Mouse (Mus musculus) left cerebral cortex, adult 8-10 months (tissue): Measurements from ENCODE around the gene Kifc1. TPM values are rescaled to one million over a fixed set of nuclear protein-coding genes. Genes with fewer than 3 reads are reported as not detected.
"Not testable (repeated sequence)": the region's sequence is repeated elsewhere in the genome, so short reads cannot be mapped to it uniquely, and the experiment has no call there.

Experiments used
- DNase-seq, 2 experiments: peaks; one replicate each; pipeline ENCODE4 v3.0.0; 2022; ENCODE audit warnings: low spot score in 2 of 2
- total RNA-seq, 4 experiments: library from RNA; stranded (reverse); gene quantifications; 2 replicates each; pipeline ENCODE4 v1.2.4; 2022

Kifc1 gene
- total RNA-seq, 4 experiments from 2014 or later: 2.0 to 3.0 (median 2.9) TPM

DNA sequence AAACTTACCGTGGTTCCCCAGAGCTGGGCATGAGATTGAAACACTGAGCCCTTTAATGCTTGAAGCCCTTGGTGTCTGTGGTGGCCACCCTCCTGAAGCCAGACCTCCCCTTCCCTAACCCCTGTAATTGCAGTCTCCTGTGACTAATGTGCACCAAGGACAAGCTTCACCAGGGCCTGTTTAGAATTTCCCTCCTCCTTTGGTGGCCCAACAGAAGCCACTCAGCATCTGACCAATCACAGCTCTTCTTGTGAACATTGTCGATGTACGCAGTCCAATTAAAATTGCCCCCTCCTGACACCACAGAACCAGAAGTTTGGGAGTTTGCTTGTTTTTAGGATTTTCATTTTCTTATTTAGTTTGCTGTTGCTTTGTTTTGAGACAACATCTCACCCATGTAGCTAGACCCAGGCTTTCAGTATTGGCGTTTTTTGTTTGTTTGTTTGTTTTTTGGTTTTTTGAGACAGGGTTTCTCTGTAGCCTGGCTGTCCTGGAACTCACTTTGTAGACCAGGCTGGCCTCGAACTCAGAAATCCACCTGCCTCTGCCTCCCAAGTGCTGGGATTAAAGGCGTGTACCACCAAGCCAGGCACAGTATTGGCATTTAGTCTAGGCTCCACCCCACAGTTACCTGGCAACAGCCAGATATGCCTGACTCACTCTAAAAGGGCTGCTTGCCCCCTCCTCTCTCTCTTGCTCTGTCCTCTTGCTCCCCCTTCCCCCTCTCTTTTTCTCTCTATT lies 13.6 kb upstream of the Kifc1 start:
- DNase-seq: not testable (repeated sequence)

DNA sequence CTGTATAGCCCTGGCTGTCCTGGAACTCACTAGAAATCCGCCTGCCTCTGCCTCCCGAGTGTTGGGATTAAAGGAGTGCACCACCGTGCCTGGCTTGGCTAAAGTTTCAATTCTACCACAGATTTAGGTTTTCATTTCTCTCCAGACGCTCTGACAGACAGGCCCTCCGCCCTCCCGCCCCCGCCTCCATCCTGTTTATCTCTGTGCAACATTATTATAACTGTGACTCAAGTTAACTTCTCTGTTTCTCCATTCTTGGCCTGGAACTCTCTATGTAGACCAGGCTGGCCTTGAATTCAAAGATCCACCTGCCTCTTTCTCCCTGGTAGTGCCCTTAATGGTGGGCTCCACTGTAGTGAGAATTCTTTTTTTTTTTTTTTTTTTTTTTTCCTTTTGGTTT lies 12.0 kb upstream of the Kifc1 start:
- DNase-seq: no peak

DNA sequence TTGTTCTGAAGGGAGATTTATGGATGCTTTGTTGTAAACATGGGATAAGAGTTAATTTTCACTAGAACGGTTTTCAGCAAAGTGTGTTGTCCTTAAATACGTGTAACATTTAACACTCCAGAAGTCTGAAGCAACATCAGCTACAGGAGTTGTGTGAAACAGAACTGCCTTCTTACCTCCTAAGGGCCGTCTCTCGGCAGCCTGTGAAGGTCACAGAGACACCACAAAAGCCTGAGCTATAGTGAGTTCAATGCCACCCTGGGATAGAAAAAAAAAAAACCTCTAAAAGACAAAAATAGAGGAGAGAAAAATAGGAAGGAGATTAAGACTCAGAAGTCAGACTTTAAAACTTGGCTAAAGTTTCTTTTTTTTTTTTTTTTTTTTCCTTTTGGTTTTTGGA lies 11.6 kb upstream of the Kifc1 start:
- no peak for DNase-seq

DNA sequence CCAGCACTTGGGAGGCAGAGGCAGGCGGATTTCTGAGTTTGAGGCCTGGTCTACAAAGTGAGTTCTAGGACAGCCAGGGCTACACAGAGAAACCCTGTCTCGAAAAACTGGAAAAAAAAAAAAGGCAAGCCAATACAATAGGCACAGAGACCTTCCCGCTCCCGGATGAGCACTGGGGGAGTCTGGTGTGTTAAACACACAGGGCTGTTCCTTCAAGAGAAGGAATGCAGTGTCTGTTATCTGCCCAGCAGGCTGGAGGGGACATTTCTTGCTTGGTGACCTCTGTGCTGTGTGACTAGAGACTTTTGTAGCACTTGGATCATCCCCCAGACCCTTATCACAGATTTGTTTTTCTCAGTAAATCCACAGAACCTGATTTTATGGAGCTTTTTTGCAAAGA lies 11.2 kb upstream of the Kifc1 start:
- no peak for DNase-seq

DNA sequence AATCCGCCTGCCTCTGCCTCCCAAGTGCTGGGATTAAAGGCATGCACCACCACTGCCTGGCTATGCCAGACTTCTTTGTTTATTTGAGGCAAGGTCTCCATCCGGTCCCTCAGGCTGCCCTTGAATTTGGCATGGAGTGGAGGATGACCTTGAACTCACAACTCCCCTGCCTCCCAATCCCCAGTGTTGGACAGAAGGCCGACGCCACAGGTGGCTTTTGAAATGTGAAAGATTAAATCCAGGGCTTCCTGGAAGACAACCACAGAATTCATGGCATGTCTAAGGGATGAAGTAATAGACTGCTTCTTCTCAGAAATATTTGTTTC lies 10.5 kb upstream of the Kifc1 start:
- no peak for DNase-seq

DNA sequence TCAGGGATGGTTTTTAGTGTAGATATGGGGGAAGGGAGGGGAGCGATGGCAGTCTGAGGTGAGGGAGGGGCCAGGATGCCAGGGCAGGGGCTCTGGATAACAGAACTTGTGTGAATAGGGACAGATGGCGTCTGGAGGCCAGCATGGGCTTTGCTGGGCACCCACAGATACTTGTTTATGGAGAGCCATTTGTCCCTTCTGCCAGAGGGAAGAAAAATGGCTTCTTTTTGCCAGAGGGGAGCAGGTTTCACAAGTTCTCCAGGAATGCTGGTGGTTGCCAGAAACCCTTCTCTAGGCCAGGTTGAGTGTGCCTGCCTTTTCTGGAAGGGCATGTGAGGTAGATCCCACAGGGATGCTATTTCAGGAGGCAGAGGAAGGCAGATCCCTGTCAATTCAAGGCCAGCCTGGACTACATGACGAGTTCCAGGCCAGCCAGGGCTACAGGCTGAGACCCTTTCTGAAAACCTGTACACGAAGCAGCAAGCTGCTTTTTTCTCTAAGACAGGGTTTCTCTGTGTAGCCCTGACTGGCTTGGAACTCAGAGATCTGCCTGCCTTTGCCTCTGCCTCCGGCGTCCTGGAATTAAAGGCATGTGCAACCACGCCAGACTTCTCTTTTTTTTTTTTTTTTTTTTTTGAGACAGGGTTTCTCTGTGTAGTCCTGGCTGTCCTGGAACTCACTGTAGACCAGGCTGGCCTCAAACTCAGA lies 10.0 kb upstream of the Kifc1 start:
- no peak for DNase-seq

DNA sequence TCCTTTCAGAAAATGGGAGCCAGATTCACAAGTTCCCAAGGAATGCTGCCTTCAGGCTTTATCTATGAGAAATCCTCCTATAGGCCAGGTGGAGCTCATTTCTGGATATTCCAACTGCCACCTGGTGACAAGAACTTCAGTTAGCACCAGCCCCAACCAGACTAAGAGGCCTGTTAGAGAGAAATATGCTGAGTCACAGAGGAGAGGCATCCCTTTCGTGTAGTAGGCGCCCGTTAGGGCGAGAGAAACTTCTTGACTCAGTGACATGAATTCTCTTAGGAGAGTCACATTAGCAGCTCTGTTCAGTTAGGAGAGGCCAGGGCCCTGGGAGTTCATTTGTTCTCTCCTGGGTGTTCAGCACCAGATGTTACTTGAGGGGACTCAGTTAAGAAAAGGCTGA lies 9.2 kb upstream of the Kifc1 start:
- no peak for DNase-seq

DNA sequence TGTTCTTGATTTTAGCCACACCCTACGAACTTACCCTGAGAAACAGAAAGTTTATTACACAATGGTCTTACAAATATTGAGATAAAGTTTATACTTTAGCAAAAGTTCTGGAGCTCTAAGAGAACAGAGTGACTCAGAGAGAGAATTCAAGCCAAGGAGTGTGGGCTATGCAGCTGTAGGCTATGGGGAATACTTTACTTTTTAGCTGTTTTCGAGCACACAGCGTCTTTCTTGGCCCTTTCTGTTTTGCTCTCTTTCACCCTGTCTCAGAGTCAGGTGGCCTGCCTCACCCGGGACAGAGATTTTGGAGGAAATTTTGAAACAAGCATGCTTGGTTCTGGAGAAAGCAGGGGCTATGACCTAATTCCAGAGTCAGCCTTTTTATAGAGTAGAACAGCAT lies 7.7 kb upstream of the Kifc1 start:
- DNase-seq: not testable (repeated sequence)

DNA sequence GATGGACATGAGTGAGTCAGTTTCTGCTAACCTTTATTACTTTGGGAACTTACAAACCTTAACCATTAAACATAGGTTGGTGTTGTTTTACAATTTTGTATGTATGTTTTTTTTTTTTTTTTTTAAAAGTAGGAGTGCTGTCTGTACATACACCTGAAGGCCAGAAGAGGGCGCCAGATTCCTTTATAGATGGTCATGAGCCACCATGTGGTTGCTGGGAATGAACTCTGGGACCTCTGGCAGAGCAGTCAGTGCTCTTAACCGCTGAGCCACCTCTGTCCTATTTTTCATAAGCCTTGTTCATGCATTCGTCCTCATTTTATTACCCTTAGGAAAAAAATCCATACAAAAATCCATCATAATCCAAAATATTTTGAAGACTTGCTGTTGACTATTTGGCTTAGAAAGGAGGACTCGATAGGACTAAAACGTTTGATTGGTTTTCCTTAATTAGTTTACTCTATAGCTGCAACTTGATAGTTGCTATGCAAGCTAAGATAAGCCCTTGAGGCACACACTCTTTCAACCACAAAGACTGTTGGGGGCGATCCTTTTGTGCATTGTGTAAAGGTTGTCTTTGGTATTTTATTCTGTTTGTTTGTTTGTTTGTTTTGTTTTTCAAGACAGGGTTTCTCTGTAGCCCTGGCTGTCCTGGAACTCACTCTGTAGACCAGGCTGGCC lies 6.8 kb upstream of the Kifc1 start:
- no peak for DNase-seq

DNA sequence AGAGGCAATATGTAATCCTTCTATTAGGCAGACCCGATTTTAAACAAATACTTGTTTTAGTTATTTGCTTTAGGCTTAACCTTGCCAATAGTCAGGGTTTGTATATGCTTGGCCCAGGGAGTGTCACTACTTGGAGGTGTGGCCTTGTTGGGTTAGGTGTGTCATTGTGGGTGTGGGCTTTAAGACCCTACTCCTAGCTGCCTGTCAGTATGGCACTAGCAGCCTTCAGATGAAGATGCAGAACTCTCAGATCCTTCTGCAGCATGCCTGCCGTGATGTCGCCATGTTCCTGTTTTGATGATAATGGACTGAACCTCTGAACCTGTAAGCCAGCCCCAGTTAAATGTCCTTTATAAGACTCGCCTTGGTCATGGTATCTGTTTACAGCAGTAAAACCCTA lies 2.5 kb upstream of the Kifc1 start:
- not testable (repeated sequence) for DNase-seq

DNA sequence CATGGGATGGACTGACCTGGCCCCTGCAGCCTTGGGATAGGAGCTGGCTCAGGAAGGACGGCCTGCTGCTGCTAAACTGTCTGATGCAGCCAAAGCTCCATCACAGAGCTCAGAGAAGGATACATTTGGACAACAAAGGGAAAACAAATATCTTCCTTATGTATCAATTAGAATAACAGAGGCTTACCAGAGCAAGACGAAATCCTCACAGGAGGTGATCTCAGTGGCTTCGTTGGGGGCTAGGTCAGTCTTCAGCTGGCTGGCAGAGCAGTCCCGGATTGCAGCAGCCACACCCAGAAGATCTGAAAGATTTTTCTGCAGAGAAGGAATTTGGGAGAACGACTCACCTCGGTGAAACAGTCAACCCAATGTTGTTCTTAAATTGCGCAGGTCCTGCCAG lies 2.0 kb upstream of the Kifc1 start:
- DNase-seq: no peak

DNA sequence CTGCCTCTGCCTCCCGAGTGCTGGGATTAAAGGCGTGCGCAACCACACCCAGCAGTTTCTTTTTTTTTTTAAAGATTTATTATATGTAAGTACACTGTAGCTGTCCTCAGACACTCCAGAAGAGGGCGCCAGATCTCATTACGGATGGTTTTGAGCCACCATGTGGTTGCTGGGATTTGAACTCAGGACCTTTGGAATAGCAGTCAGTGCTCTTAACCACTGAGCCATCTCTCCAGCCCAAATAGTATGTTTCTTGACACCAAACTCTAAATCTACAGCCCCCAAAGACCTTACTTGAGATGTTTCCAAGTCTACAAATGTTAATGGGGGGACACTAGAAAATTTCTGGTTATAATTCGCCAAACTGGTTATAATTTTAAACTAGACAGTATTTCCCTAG lies 1.4 kb upstream of the Kifc1 start:
- not testable (repeated sequence) for DNase-seq

DNA sequence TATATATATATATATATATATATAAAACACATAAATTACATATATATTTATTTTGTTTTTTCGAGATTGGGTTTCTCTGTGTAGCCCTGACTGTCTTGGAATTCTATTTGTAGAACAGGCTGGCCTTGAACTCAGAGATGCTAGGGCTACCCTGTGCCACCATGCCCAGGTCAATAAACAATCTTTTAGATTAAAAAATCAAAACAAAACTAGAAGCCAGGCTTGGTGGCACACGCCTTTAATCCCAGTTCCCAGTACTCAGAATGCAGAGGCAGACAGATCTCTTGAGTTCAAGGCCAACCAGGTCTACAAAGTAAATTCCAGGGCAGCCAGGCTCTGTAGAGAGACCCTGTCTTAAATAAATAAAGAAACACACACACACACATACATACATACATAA lies 896 bp upstream of the Kifc1 start:
- DNase-seq: no peak

DNA sequence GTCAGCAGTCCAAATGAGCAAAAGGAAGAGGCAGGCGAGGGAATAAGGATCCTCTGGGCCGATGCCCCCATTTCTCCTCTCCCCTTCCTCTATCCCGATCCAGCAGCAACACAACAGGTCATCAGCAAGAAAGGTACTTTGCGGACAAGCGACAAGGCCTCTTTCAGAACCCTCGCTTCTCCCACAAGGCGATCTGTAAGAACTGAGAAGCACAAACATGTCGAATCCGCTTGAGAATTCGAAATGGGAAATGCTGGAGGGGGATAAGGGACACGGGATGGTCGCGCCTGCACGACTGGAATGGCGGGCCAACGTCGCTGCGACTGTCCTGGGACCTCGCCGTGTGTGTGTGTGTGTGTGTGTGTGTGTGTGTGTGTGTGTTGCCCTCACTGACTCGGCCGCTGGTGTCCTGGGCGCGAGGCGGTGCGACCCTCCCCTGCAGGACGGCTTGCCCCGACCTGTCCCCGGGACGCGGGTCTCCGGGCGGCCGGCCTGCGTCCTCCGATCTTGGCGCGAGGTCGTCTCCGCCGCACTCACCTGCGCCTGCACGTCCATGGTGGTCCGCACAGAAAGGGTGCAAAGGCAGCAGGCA lies 424 bp downstream of the Kifc1 start:
- DNase-seq: not testable (repeated sequence)

DNA sequence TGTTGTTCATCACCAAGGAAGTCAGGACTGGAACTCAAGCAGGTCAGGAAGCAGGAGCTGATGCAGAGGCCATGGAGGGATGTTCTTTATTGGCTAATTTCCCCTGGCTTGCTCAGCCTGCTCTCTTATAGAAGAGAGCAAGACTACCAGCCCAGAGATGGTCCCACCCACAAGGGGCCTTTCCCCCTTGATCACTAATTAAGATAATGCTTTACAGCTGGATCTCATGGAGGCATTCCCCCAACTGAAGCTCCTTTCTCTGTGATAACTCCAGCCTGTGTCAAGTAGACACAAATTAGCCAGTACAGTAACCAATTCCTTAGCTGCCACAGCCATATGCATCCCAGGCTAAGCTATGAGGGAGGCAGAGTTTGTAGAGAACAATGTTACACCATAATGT lies 2.2 kb downstream of the Kifc1 start:
- not testable (repeated sequence) for DNase-seq

DNA sequence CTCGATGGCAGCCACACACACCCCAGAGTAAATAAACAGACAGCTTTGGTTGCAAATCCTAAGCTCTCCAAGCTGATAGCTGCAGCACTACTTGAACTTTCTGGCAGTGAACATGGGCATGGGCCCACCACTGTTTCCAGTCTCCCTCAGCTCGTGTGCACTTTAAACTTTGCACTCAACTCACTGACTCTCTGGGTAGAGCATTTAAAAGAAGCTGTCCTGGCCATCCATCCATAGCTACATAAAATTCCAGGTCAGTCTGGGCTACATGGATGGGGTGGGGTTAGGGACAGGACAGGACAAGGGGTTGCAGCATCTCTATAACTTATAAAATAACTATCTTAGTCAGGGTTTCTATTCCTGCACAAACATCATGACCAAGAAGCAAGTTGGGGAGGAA lies 2.7 kb downstream of the Kifc1 start:
- not testable (repeated sequence) for DNase-seq

DNA sequence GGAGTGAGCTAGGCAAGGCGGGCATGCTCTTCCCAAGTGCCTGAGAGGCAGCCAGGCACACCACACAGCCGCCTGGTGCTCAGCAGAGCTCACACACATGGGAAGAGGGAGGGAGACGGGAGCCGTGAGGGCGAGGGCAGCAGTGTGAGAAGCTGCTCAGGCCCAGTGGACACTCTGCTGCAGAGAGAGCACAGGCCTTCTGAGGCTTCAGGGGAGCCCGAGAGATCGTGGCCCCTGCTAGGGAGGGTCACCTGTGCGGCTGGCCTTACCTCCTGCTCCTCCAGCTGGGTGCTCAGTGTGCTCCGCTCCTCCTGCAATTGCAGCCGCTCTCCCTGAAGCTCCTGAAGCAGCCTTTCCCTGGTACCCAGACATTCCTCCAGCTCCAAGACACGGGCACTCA lies 6.1 kb downstream of the Kifc1 start:
- not testable (repeated sequence) for DNase-seq

DNA sequence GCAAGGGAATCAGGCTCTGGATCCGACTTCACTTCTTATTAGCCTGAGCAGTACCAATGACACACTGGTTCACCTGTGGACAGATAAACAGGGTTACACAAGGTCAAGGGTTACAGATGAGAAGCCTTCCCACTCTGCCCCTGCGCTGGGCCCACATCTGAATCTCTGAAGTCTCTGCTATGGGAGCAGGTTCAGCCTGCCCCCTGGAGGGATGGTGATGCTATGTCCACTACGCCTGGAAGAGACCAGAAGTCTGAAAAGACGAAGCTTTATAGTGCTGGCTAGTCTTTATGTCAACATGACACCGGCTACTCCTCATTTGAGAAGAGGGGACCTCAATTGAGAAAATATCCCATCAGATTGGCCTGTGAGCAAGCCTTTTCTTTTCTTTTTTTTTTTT lies 14.7 kb downstream of the Kifc1 start:
- not testable (repeated sequence) for DNase-seq

DNA sequence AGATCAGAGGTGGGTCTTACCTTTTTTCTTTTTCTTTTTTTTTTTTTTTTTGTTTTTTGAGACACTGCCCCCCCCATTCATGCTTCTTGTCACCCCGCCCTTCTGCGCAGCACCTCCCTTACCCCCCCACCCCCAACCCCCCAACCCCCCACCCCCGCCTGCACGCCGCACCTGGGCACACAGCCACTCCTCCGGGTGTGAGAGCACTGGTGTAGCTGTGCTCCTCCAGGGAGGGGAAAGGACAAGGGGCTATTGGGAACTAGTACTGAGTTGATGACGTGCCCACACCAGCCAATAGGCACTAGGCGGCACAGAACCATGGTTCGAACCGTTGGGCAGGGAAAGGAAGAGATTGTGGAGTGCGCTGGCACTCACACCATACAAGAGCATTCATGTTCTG lies 16.1 kb downstream of the Kifc1 start:
- DNase-seq: no peak

DNA sequence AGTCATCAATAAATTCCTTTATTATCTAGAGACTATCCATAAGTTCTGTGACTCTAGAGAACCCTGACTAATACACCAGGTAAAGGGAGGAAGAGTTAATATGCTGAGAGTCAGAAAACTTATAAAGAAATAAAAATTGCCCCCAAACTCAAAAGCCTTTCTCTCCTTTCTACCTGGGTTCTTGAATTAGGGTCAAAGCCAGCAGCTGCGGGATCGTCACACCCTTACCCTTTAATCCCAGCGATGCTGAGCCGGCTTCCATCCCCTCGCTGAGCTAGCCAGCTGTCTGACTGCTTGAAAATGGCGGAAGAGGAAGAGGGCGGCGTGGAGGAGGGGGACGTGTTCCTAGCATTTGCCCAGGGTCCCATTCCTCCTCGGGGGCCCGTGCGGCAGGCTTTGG lies 16.9 kb downstream of the Kifc1 start, which contains the start of gene Gm7029:
Gene Gm7029 (plus strand): TSS at position 301 of the 400 bp plus-strand sequence.
- DNase-seq: not testable (repeated sequence)

DNA sequence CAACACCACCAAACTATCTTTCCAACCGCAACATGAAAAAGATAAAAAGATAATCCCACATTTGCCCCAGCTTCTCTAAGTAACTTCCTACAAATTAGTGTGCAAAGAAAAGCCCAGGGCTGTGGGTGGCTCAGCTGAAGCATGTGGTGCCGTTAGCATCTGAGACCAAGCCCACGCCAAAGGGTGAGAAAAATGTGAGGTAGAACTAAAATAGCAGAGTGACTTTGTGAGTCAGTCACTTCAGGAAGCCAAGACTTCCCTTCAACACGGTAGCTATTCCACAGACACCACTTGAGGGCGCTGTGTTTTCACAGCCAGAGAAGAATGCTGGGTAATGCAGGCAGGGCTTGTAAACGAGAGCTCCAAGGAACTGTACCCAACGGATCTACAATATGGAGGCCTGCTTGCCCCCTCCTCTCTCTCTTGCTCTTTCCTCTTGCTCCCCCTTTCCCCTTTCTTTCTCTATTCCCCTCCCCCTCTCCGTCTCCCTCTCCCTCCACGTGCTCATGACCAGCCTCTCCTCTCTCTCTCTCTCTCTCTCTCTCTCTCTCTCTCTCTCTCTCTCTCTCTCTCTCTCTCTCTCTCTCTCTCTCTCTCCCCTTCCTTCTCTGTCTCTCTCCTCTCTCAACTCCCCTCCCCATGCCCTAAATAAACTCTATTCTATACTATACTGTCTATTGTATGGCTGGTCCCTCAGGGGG lies 25.0 kb downstream of the Kifc1 start:
- DNase-seq: peak; percentile 54 to 92

DNA sequence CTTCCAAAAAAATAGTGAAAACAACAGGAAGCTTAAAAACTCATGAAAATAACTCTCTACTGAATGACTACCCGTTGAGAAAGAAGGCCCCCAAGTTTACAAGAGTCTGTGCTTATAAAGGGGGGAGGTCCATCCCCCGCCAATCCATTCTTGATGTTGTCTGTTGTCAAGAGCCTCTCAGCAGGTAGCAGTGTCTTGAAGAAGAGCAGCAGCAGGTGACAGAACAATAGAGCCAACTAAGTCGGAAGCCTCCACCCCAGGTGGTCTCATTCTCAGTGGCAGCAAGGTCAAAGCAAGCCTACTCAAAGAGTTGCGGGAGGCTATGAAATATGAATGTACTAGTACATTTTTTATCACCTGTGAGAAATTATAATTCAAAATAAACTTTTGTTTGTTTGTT lies 32.6 kb downstream of the Kifc1 start:
- DNase-seq: no peak
